Mouse (Mus musculus) neural tube, embryonic 13.5 days (tissue): ENCODE results near the gene Hlcs. TPM values are rescaled to one million over a fixed set of nuclear protein-coding genes. Genes with fewer than 3 reads are reported as not detected.

Experiments
- ATAC-seq: fragments of 200-750 bp; cut with Nextera tagmentation; 2 replicates; pipeline ENCODE4 v1.8.0; 2017; ENCODE audit warnings: low read depth, mild to moderate bottlenecking, moderate TSS enrichment, moderate library complexity
- H3K27ac ChIP-seq: fragments of 300-500 bp; sonication (generic); replicated peaks from 2 replicates; pipeline ENCODE4 v1.5.1; 2015; ENCODE audit warnings: moderate library complexity, mild to moderate bottlenecking, inconsistent platforms
- H3K27me3 ChIP-seq: fragments of 300-500 bp; sonication (generic); 2 replicates; pipeline ENCODE4 v1.6.1; 2015; ENCODE audit warnings: mild to moderate bottlenecking, inconsistent platforms
- H3K36me3 ChIP-seq: fragments of 300-500 bp; sonication (generic); 2 replicates; pipeline ENCODE4 v1.6.1; 2015; ENCODE audit warnings: mild to moderate bottlenecking, inconsistent platforms
- H3K4me1 ChIP-seq: fragments of 300-500 bp; sonication (generic); replicated peaks from 2 replicates; pipeline ENCODE4 v1.6.1; 2015; ENCODE audit warnings: inconsistent platforms
- H3K4me2 ChIP-seq: fragments of 300-500 bp; sonication (generic); 2 replicates; pipeline ENCODE4 v1.6.1; 2015; ENCODE audit warnings: inconsistent platforms, mild to moderate bottlenecking, moderate library complexity
- H3K4me3 ChIP-seq: fragments of 300-500 bp; sonication (generic); 2 replicates; pipeline ENCODE4 v1.5.1; 2015; ENCODE audit warnings: mild to moderate bottlenecking, inconsistent platforms
- H3K9ac ChIP-seq: fragments of 300-500 bp; sonication (generic); 2 replicates; pipeline ENCODE4 v1.6.1; 2015; ENCODE audit warnings: moderate library complexity, mild to moderate bottlenecking, inconsistent platforms
- H3K9me3 ChIP-seq: fragments of 300-500 bp; sonication (generic); 2 replicates; pipeline ENCODE4 v1.6.1; 2016; ENCODE audit warnings: inconsistent platforms
- WGBS: fragments of 180-500 bp; shearing (Covaris S2); methylation state at CpG from one replicate; pipeline ENCODE4 v1.1.7; 2015; 5-methylcytosine and 5-hydroxymethylcytosine counted together
- polyA plus RNA-seq: library from polyadenylated mRNA; unstranded; fragments of >200 nt; fragmentation: Nextera tagmentation; extraction: Ambion mirVana; gene quantifications from 2 replicates; pipeline ENCODE4 v1.2.1, GENCODE M21; 2015

Hlcs gene
- polyA plus RNA-seq, 1 experiment from 2014 or later = 7.9 TPM

DNA sequence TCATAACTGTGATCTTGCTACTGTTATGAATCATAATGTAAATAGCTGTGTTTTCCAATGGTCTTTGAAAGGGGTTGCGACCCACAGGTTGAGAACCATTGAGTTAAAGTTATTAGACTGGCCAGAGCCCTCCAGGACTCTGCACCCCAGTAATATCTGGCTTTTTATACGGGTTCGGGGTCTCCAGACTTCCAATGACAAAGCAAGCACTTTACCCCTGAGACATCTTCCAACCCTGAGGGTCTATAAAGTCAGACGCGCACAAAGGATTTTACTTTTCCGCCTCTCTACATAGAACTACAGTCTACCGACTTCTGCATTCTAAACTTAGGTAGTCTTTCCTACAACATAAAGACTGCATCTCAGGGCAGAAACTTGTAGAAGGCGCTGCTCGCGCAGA lies 63.7 kb downstream of the Hlcs start:
- Histone ChIP-seq H3K9ac (no peak overlapping the region), H3K27ac (no peak overlapping the region), H3K4me1 (peaks cover 23% of the 10 kb centered on the region), H3K9me3 (no peaks in the 10 kb centered on the region), H3K4me3 (no peak overlapping the region), H3K36me3 (no peaks in the 10 kb centered on the region), H3K27me3 (peaks cover 19% of the 10 kb centered on the region), H3K4me2 (no peak overlapping the region)
- ATAC-seq = no peak
- WGBS = 88% methylated on average over 10 of the region's 10 CpGs

DNA sequence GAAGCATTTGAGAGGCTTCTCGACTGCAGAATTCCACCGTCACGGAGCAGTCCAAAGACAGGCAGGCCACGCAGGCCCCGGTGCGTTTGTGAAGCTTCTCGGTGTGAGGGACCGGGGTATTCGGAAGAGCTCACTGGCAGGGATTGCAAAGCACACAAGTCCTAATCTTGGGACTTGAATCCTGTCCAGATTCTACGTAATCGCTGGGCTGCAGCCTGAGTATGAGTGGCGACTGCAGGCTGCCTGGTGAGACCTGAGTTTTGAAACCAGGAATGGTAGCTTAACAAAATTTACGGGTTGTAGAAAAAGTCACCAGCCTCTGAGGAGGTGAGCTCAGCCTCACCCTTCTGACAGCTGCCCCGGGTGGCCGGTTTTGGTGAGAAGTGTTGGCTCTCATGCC lies 64.7 kb downstream of the Hlcs start:
- Histone ChIP-seq H3K9me3 (no peaks in the 10 kb centered on the region), H3K9ac (no peak overlapping the region)
- WGBS = 90% methylated on average over 15 of the region's 15 CpGs

DNA sequence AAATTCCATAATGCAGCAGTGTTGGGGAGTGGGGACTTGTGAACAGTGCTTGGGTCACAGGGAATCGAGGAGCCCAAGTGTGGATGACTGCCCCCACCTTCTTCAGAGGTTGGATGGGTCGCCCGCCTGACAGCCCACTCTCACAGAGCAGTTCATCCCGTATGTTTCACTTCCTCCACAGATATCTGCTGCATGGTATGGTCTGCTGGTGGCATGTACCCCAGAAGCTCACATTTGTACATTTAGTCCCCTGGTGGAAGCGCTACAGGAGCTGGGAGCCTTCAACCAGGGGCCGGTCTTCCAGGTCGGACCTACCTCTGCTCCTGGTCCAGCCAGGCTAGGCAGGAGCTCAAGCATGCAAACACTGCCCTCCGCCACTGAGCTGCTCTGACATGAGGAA lies 66.4 kb downstream of the Hlcs start:
- H3K36me3 ChIP-seq = no peaks in the 10 kb centered on the region
- ATAC-seq = no peak; the same call in 1 of the 2 replicates
- H3K4me1 ChIP-seq = peaks cover 10% of the 10 kb centered on the region
- H3K9ac ChIP-seq = no peak overlapping the region
- H3K4me2 ChIP-seq = no peak overlapping the region
- no peaks in the 10 kb centered on the region for H3K9me3 ChIP-seq
- H3K27ac ChIP-seq = no peak overlapping the region
- peaks cover 19% of the 10 kb centered on the region for H3K27me3 ChIP-seq
- 86% methylated on average over 8 of the region's 8 CpGs for whole genome bisulfite sequencing
- no peak overlapping the region for H3K4me3 ChIP-seq

More for the DNA sequence above, 64.7 kb downstream of the Hlcs start:
- no peaks in the 10 kb centered on the region for H3K36me3 ChIP-seq
- no peak overlapping the region for H3K4me3 ChIP-seq
- H3K27me3 ChIP-seq = peaks cover 19% of the 10 kb centered on the region
- ATAC-seq = no peak
- no peak overlapping the region for H3K4me2 ChIP-seq
- peaks cover 14% of the 10 kb centered on the region for H3K4me1 ChIP-seq
- no peak overlapping the region for H3K27ac ChIP-seq

DNA sequence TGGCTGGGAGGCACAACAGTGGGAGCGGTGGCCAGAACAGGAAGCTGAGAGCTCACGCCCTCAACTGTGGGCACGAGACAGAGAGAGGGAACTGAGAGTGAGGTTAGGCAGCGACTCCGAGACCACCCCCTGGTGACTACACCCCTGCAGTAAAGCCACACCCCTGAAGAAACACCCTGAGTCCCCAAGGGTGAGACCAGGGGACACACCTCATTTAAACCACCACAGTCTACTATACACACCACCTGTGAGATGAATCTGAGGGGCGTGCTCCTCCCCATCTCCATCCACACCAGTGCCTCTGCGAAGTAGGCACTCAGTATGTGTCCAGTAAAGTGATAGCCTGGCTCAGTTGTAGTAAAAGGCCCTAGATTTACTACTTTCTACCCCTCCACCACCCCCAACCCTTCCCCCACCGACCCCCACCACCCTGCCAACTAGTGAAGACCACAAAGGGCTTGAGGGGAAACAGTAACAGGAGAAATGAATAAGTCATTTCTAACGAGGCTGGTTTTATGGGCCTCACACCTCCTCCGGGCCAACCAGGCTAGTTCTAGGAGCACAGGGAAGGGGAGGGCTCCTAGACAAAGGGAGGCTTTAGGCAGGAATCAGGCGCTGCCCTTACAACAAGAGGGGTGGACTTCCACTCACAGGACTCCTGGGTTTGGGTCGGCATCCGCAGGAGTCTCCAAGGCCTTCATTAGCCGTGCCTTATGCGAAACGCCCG lies 67.2 kb downstream of the Hlcs start:
- no peak overlapping the region for H3K27ac ChIP-seq
- no peaks in the 10 kb centered on the region for H3K9me3 ChIP-seq
- no peak overlapping the region for H3K4me3 ChIP-seq
- H3K27me3 ChIP-seq = peaks cover 20% of the 10 kb centered on the region
- peaks cover 10% of the 10 kb centered on the region for H3K4me1 ChIP-seq
- no peak for ATAC-seq
- H3K9ac ChIP-seq = no peak overlapping the region
- H3K36me3 ChIP-seq = no peaks in the 10 kb centered on the region
- H3K4me2 ChIP-seq = no peak overlapping the region
- WGBS = 49% methylated on average over 17 of the region's 17 CpGs

DNA sequence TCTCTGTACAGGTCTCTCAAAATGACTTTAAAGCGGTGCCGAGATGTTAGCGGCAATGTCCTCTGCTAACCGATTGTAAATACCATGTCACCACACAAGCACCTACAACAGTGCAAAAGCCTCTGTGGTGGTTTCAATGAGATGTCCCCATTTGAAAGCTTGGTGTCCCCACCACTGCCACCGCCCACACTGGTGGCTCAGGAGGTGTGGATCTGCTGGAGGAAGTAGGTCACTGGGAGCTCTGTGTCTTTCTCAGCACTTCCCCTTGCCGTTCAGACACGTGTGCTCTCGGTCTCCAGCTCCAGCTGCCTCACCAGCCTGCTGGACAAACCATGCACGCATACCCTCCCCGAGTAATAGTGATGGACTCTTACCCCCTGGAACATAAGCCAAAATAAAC lies 72.2 kb downstream of the Hlcs start:
- Histone ChIP-seq H3K27me3 (peaks cover 43% of the 10 kb centered on the region), H3K4me2 (no peak overlapping the region), H3K27ac (no peak overlapping the region), H3K9ac (no peak overlapping the region), H3K4me3 (no peak overlapping the region), H3K9me3 (no peaks in the 10 kb centered on the region), H3K36me3 (no peaks in the 10 kb centered on the region), H3K4me1 (peaks cover 10% of the 10 kb centered on the region)
- WGBS = 91% methylated on average over 10 of the region's 10 CpGs
- no peak for ATAC-seq

DNA sequence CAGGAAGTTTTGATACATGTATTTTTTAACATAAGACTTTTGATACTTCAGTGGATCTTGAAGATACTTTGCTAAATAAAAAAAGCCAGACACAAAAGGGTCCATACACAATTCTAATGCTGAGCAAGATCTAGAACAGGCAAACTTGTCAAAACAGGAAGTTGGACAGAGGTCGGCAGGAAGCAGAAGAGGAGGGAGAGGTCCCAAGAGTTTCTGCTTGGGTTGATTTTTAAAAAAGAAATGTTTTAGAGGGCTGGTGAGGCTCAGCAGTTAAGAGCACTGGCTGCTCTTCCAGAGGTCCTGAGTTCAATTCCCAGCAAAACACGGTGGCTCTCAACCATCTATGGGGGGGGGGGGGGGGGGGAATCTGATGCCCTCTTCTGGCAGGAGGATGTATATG lies 73.2 kb downstream of the Hlcs start:
- peaks cover 10% of the 10 kb centered on the region for H3K4me1 ChIP-seq
- H3K27ac ChIP-seq = no peak overlapping the region
- no peak for ATAC-seq
- no peaks in the 10 kb centered on the region for H3K36me3 ChIP-seq
- 62% methylated on average over 2 of the region's 2 CpGs for WGBS
- no peak overlapping the region for H3K4me3 ChIP-seq
- H3K9ac ChIP-seq = no peak overlapping the region
- no peaks in the 10 kb centered on the region for H3K9me3 ChIP-seq
- peaks cover 43% of the 10 kb centered on the region for H3K27me3 ChIP-seq
- H3K4me2 ChIP-seq = no peak overlapping the region

DNA sequence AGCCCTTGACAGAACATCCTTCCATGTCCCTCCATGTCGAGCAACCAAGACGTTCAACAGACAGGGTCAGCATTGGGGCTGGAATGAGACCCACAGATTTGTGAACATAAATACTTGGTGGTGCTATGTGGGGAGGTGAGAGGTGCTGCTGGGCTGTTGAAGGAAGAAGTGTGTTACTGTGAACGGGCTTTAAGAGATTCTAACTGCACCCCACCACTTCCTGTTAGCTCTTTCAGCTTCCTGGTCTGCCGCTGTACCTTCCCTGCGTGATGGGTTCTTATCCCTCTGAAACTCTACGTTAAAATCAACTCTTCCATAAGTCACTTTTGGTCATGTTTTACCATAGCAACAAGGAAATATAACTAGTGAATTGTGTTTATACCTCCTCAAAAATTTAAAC lies 73.8 kb downstream of the Hlcs start:
- peaks cover 46% of the 10 kb centered on the region for H3K27me3 ChIP-seq
- no peaks in the 10 kb centered on the region for H3K36me3 ChIP-seq
- no peak overlapping the region for H3K4me3 ChIP-seq
- H3K4me1 ChIP-seq = peaks cover 10% of the 10 kb centered on the region
- WGBS = 87% methylated on average over 6 of the region's 6 CpGs
- no peak overlapping the region for H3K4me2 ChIP-seq
- H3K27ac ChIP-seq = no peak overlapping the region
- no peak overlapping the region for H3K9ac ChIP-seq
- H3K9me3 ChIP-seq = no peaks in the 10 kb centered on the region
- no peak for ATAC-seq

DNA sequence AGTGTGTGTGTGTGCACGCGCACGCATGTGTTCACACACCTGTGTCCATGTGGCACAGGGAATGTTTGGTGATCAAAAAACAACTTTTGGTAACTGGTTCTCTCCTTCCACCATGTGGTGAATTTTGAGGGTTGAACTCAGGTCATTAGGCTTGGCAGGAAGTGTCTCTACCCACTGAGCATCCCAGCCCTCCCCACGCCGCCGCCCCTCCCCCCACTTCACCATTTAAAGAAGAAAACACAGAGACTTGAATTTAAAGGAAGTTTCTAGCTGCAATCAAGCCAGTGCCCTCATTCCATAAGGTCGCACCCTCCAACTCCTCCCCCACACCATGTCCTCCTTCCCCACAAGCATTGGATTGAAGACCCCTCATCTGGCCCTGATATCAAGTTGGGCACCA lies 74.2 kb downstream of the Hlcs start:
- ATAC-seq = no peak
- Histone ChIP-seq H3K4me2 (no peak overlapping the region), H3K4me1 (peaks cover 10% of the 10 kb centered on the region), H3K36me3 (no peaks in the 10 kb centered on the region), H3K27ac (no peak overlapping the region), H3K9me3 (no peaks in the 10 kb centered on the region), H3K27me3 (peaks cover 51% of the 10 kb centered on the region), H3K9ac (no peak overlapping the region), H3K4me3 (no peak overlapping the region)
- 90% methylated on average over 7 of the region's 7 CpGs for WGBS

DNA sequence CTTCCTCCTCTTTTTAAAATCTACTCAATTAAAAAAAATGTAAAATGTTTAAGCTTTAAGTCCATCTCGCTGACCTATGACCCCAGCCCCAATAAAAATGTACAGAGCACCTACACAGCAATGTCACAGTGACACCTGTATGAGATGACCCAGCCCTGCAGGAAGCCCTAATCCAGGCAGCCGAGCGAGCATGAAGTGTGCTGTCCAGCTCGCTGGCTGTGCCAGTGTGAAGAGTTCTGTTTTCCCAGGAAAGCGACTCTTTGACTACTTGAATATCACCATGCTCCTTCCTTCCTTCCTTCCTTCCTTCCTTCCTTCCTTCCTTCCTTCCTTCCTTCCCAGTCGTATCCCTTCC lies 76.3 kb downstream of the Hlcs start:
- ATAC-seq = no peak
- Histone ChIP-seq H3K9me3 (no peaks in the 10 kb centered on the region), H3K4me1 (peaks cover 10% of the 10 kb centered on the region), H3K27me3 (peaks cover 69% of the 10 kb centered on the region), H3K27ac (no peak overlapping the region), H3K9ac (no peak overlapping the region), H3K36me3 (no peaks in the 10 kb centered on the region), H3K4me3 (no peak overlapping the region), H3K4me2 (no peak overlapping the region)
- WGBS = 76% methylated on average over 6 of the region's 6 CpGs

DNA sequence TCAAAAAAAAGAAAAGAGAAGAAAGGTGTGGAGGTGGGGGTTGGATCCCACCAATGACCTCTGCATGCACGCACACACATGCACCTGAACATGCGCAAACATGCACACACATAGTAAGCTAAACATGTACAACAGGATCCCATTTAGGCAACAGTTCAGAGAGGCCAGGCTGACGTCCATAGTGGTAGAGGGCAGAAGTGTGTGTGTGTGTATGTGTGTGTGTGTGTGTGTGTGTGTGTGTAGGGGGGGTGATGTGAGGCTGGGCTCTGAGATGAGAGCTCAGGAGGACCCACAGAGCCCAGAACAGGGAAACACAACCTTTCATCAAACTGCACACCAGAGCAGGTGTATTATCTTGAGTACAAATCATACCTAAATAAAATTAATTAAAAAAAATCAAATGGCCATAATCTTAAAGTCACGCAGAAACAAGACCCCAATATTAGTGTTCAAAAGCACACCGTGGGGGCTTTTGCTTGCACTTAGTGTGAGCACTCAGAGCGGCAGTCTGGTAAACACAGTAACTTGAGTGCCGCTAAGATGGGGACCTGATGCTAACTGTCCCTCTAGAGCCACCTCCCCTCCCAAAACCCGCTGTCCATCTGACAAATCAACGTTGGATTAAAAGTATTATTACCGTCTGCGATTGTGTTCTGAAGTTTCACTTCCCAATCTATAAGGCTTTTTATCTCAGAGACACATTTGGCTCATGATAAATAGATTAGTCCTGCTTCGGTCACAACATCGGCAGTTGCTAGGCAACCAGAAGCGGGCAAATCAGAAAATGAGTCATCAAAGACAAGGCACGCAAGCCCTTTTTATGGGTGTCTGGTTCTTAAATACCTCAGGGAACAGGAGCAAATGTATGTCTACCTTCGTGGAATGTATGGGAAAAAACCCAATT lies 76.9 kb downstream of the Hlcs start:
- H3K4me3 ChIP-seq = no peak overlapping the region
- H3K9ac ChIP-seq = no peak overlapping the region
- no peak overlapping the region for H3K27ac ChIP-seq
- 50% methylated on average over 16 of the region's 16 CpGs for WGBS
- peaks cover 76% of the 10 kb centered on the region for H3K27me3 ChIP-seq
- H3K9me3 ChIP-seq = no peaks in the 10 kb centered on the region
- no peak for ATAC-seq
- peaks cover 10% of the 10 kb centered on the region for H3K4me1 ChIP-seq
- no peaks in the 10 kb centered on the region for H3K36me3 ChIP-seq
- H3K4me2 ChIP-seq = no peak overlapping the region

DNA sequence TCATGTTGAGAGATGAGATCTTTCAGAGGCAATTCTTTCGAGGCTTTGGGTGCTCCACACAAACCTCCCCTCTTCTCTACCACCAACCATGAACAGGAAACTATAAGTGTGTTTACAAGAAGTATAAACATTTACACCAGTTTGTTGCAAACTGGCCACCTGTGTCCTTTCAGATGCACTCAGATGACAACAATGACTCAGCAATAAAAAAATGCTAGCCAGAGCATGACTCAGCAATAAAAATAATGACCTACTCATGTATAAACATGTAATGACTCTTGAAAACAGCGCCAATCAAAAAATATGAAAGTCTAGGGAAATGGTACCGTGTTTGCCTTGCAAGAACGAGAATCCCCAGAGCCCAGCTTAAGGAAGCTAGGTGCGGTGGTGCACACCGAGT lies 77.7 kb downstream of the Hlcs start:
- Histone ChIP-seq H3K4me2 (no peak overlapping the region), H3K9ac (no peak overlapping the region), H3K27me3 (peaks cover 78% of the 10 kb centered on the region), H3K27ac (no peak overlapping the region), H3K4me1 (peaks cover 10% of the 10 kb centered on the region), H3K36me3 (no peaks in the 10 kb centered on the region), H3K4me3 (no peak overlapping the region), H3K9me3 (no peaks in the 10 kb centered on the region)
- ATAC-seq = no peak
- WGBS = 89% methylated on average over 6 of the region's 6 CpGs

DNA sequence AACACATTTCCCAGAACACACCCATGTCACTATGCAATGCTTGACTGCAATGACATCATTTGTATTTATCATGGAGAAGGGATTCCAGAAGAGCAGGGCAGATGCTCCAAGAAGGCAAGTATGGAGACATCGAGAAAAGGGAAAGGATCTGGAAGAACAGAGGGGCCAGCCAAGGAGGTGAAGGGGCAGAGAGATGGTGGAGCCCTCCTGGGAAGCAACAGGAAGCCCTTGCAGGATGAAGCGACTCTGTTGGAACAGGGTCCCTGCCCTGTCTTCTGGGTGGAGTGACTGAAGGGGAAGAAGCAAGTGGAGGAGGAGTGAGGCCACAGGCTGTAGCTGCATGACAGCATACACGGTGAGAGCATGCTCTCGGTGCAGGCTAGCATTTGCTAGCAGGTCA lies 79.2 kb downstream of the Hlcs start:
- ATAC-seq = no peak
- Histone ChIP-seq H3K4me1 (peaks cover 10% of the 10 kb centered on the region), H3K9ac (no peak overlapping the region), H3K36me3 (0 out of 2 replicates have a peak, but pooled peaks cover 5% of the 10 kb centered on the region), H3K27me3 (peaks cover 87% of the 10 kb centered on the region), H3K27ac (no peak overlapping the region), H3K4me2 (no peak overlapping the region), H3K9me3 (no peaks in the 10 kb centered on the region), H3K4me3 (no peak overlapping the region)
- 67% methylated on average over 4 of the region's 4 CpGs for WGBS
